Mouse (Mus musculus): ENCODE results near the gene Gtf3c5. TPM values are rescaled to one million over a fixed set of nuclear protein-coding genes. Genes with fewer than 3 reads are reported as not detected.

Gene Gtf3c5
- polyA plus RNA-seq, 1 experiment = 14.5 TPM

DNA sequence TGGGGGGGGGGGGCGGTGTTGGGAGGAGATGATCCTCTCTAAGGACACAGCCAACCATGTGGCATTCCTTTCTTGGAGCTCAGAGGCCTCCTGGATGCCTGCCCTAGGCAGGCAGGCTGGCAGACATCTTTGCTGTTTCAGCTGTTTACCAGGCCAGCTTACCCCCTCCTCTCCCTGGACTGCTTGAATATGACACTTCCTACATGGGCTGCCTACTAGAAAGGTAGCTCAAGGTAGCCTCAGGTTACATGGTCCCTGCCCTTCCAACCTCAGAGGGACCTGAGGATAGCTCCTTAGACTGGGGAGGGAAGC is 44.8 kb downstream of the Gtf3c5 start:
- H3K4me1 ChIP-seq (ENCODE audit: control insufficient read depth, insufficient read depth, low read length) = peaks cover 9% of the 10 kb centered on the region

DNA sequence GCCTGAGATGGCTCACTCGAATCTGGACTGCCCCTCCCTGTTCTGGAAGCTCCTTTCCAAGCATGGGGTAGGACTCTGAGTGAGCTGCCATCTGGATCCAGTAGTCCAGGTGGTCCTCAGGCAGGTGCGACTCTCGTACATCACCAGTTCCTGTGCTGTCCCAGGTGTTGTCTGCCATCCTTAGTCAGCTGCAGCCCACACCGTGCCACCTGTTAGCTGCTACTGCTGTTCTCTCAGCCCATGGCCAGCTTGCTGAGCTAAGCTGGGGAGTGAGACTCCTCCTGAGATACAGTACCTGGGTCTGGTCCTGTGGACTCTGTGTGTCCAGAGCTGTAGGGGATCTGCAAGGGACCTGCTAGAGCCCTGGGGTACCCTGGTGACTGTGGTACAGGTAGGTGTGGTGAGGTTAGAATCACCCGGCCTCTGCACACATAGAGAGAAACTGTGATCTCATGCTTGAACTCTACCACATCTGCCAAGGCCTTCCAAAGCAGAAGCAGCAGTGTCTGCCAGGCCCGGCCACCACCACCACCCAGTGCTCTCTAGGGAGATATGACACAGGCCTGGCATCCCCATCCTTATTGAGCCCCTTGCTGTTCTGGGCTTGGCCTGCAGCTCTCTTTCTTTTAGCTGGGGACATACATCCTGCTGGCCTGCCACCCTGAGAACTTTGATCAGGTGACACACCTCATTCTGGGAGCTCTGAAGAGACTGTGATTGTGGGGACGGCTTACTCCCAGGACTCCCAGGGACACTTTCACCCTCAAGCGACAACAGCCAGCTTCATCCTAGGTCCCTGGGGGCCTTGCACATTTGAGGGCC is 45.3 kb downstream of the Gtf3c5 start:
- Histone ChIP-seq H3K27ac (ENCODE audit: control insufficient read depth, insufficient read depth, low read depth, low read length, poor library complexity) (no peak overlapping the region), H3K4me1 (ENCODE audit: control insufficient read depth, insufficient read depth, low read length) (peaks cover 9% of the 10 kb centered on the region), H3K4me3 (replicated peaks; ENCODE audit: control insufficient read depth, low read depth, low read length) (no peak overlapping the region)
- 71% methylated on average over 8 of the region's 8 CpGs for WGBS
- TF ChIP-seq CTCF (IDR thresholded peaks at IDR 0.05; ENCODE audit: control insufficient read depth, insufficient read depth, low read length) (no peak), POLR2A (IDR thresholded peaks at IDR 0.05; ENCODE audit: borderline replicate concordance, control insufficient read depth, low read depth, low read length) (no peak)

More for the DNA sequence above, 44.8 kb downstream of the Gtf3c5 start:
- no peak overlapping the region for H3K27ac ChIP-seq (ENCODE audit: control insufficient read depth, insufficient read depth, low read depth, low read length, poor library complexity)
- 80% methylated on average over 1 of the region's 1 CpGs for WGBS
- no peak for TF ChIP-seq POLR2A (IDR thresholded peaks at IDR 0.05; ENCODE audit: borderline replicate concordance, control insufficient read depth, low read depth, low read length)
- TF ChIP-seq CTCF (IDR thresholded peaks at IDR 0.05; ENCODE audit: control insufficient read depth, insufficient read depth, low read length) = no peak
- no peak overlapping the region for H3K4me3 ChIP-seq (replicated peaks; ENCODE audit: control insufficient read depth, low read depth, low read length)

DNA sequence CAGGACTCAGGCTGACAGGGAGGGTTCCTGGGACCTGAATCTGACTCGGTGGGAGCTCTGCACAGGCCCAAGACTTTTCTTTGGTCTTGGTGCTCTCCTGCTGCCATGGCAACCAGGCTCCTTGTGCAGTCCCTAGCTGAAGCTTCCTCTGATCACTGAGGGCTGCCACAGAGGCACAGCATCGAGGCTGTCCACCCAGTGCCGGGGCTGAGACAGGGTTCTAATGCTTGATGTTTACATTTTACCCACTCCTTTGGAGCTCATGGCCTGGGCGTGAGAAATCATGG is 46.0 kb downstream of the Gtf3c5 start:
- H3K27ac ChIP-seq (ENCODE audit: control insufficient read depth, insufficient read depth, low read depth, low read length, poor library complexity) = no peak overlapping the region
- H3K4me3 ChIP-seq (replicated peaks; ENCODE audit: control insufficient read depth, low read depth, low read length) = no peak overlapping the region
- H3K4me1 ChIP-seq (ENCODE audit: control insufficient read depth, insufficient read depth, low read length) = peaks cover 10% of the 10 kb centered on the region
- TF ChIP-seq POLR2A (IDR thresholded peaks at IDR 0.05; ENCODE audit: borderline replicate concordance, control insufficient read depth, low read depth, low read length) (no peak), CTCF (IDR thresholded peaks at IDR 0.05; ENCODE audit: control insufficient read depth, insufficient read depth, low read length) (no peak)
- WGBS = 53% methylated on average over 4 of the region's 4 CpGs

DNA sequence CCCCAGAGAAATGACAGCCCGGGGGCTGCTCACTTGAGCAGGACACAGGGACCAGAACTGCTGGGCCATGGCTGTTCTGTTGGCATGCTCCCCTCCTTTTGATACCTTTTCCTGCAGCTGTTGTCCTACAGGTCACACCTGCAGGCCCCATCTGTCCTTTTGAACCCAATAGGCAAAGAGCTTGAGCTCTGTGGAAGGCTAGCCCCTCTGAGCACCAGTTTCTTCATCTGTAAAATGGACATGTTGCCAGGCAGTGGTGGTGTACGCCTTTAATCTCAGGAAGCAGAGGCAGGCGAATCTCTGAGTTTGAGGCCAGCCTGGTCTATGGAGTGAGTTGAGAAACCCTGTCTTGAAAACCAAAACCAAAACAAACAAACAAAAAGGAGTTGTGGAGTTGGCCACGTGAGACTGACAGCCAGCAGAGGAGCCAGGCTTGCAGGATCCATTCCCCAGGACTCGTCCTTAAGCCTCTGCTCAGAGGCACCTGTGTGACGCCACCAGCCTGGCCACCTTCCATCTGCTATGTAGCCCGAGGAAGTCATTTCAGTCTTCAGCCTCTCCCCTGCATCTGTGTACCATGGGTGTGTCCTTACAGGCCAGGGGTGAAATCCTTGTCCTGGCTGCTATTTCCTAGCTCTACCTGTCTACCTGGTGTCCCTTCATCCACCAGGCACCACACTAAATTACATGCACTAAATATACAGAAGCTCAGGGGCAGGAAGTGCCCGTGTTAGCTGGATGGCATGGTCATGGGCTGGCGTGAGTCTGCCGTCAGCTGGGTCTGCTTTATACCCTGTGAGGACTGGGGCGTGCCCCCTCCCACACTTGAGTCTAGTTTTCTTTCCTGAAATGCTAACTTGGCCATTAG is 46.6 kb downstream of the Gtf3c5 start:
- H3K27ac ChIP-seq (ENCODE audit: control insufficient read depth, insufficient read depth, low read depth, low read length, poor library complexity) = no peak overlapping the region
- TF ChIP-seq CTCF (IDR thresholded peaks at IDR 0.05; ENCODE audit: control insufficient read depth, insufficient read depth, low read length) (no peak), POLR2A (IDR thresholded peaks at IDR 0.05; ENCODE audit: borderline replicate concordance, control insufficient read depth, low read depth, low read length) (no peak)
- 63% methylated on average over 11 of the region's 11 CpGs for WGBS
- H3K4me3 ChIP-seq (replicated peaks; ENCODE audit: control insufficient read depth, low read depth, low read length) = no peak overlapping the region
- peaks cover 10% of the 10 kb centered on the region for H3K4me1 ChIP-seq (ENCODE audit: control insufficient read depth, insufficient read depth, low read length)

DNA sequence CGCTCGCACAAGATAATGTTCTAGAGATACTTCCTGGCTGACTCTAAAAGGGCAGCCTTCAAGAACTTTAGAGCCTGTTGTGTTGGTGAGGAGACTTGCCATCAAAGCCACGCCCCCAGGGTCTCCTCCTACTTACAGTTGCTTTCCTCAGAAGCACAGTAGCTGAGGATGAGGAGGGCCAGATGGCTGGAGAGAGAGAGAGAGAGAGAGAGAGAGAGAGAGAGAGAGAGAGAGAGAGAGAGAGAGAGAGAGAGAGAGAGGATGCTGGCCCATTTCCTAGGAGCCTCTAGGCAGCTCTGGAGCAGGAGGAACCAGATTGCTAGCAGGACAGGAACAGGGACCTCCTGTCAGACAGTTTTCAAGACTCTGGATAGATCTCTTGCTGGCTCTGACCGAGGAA is 47.4 kb downstream of the Gtf3c5 start:
- no peak overlapping the region for H3K27ac ChIP-seq (ENCODE audit: control insufficient read depth, insufficient read depth, low read depth, low read length, poor library complexity)
- peaks cover 10% of the 10 kb centered on the region for H3K4me1 ChIP-seq (ENCODE audit: control insufficient read depth, insufficient read depth, low read length)
- no peak overlapping the region for H3K4me3 ChIP-seq (replicated peaks; ENCODE audit: control insufficient read depth, low read depth, low read length)
- TF ChIP-seq CTCF (IDR thresholded peaks at IDR 0.05; ENCODE audit: control insufficient read depth, insufficient read depth, low read length) = no peak
- no peak for TF ChIP-seq POLR2A (IDR thresholded peaks at IDR 0.05; ENCODE audit: borderline replicate concordance, control insufficient read depth, low read depth, low read length)
- WGBS = 66% methylated on average over 4 of the region's 4 CpGs

DNA sequence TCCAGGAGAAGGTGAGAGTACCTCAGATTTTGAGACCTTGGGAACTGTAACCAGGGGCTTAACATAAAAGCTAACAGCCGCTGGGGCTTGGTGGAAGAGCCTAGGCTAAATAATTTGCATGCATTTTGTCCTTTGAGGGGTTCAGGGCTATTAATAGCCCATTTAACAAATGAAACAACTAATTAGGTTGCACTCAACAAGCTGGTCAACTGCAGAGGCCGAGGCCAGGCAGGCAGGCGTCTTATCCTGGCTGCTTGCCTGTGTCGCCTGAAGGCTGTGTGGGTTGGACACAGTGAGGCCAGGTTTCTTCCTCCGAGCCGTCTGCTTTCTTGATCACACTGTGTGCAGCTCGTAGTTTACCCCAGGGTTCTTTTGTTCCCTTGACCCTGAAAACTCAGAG is 47.9 kb downstream of the Gtf3c5 start:
- no peak overlapping the region for H3K27ac ChIP-seq (ENCODE audit: control insufficient read depth, insufficient read depth, low read depth, low read length, poor library complexity)
- TF ChIP-seq POLR2A (IDR thresholded peaks at IDR 0.05; ENCODE audit: borderline replicate concordance, control insufficient read depth, low read depth, low read length) = no peak
- no peak for TF ChIP-seq CTCF (IDR thresholded peaks at IDR 0.05; ENCODE audit: control insufficient read depth, insufficient read depth, low read length)
- peaks cover 10% of the 10 kb centered on the region for H3K4me1 ChIP-seq (ENCODE audit: control insufficient read depth, insufficient read depth, low read length)
- H3K4me3 ChIP-seq (replicated peaks; ENCODE audit: control insufficient read depth, low read depth, low read length) = no peak overlapping the region
- 69% methylated on average over 7 of the region's 7 CpGs for WGBS

DNA sequence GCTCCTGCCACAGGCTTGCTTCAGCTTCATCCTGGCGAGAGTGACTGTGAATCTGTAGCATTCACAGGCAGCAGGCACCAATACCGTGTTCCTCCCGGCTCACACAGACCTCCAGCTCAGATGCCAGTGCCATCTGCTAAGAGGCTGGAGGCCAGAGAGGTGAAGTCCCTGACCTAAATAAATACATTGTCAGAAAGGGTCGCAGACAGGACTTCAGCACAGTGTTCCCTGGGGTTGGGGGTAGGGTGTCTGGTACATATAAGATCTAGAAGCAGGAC is 48.3 kb downstream of the Gtf3c5 start:
- Histone ChIP-seq H3K27ac (ENCODE audit: control insufficient read depth, insufficient read depth, low read depth, low read length, poor library complexity) (no peak overlapping the region), H3K4me3 (replicated peaks; ENCODE audit: control insufficient read depth, low read depth, low read length) (no peak overlapping the region), H3K4me1 (ENCODE audit: control insufficient read depth, insufficient read depth, low read length) (peaks cover 7% of the 10 kb centered on the region)
- 72% methylated on average over 4 of the region's 4 CpGs for WGBS
- TF ChIP-seq CTCF (IDR thresholded peaks at IDR 0.05; ENCODE audit: control insufficient read depth, insufficient read depth, low read length) = no peak

DNA sequence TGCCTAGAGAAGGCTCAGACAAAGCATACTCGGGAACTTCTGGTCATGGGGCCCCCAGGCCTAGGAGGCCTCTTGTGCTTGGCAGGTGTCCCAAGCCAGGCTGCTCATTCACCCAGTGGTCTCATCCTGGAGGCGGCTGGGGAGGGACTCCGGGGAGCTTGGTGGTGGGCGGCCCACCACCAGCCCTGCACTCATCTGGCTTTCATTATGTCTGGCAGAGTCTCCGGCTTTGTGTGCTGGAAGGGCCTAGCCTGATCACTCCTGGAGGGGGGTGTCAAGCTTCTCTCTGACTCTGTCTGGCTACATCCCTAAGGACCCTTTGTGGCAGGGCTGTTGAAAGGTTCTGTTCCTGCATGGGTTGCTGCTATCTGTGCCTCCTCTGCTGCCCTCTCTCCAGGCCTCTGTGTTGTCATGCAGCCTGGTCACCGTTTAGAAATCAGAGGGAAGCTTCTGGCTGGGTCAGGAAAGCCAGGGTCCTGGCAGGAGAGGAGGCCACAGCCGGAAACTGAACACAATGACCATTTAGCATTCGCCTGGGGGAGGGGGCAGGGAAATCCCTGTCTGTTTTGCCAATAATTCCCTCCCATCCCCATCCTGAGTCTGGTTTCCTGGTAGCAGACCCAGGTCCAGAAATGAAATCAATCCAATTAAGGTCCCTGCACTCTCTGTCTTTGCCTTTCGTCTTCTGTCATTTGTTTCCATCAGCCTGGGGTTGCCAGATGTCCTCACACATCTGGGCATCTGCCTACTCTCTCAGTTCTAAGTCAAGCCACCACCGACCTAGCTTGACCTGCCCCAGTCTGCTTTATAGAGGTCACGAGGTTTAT is 48.9 kb downstream of the Gtf3c5 start:
- TF ChIP-seq POLR2A (IDR thresholded peaks at IDR 0.05; ENCODE audit: borderline replicate concordance, control insufficient read depth, low read depth, low read length) = no peak
- no peak for TF ChIP-seq CTCF (IDR thresholded peaks at IDR 0.05; ENCODE audit: control insufficient read depth, insufficient read depth, low read length)
- 68% methylated on average over 11 of the region's 11 CpGs for WGBS
- H3K4me3 ChIP-seq (replicated peaks; ENCODE audit: control insufficient read depth, low read depth, low read length) = no peak overlapping the region
- peaks cover 5% of the 10 kb centered on the region for H3K4me1 ChIP-seq (ENCODE audit: control insufficient read depth, insufficient read depth, low read length)
- H3K27ac ChIP-seq (ENCODE audit: control insufficient read depth, insufficient read depth, low read depth, low read length, poor library complexity) = no peak overlapping the region
